Mouse (Mus musculus) hindbrain, embryonic 12.5 days (tissue): ENCODE results near the gene Gm7075. TPM values are rescaled to one million over a fixed set of nuclear protein-coding genes. Genes with fewer than 3 reads are reported as not detected.
"Not testable (repeated sequence)": the region's sequence is repeated elsewhere in the genome, so short reads cannot be mapped to it uniquely, and the experiment has no call there.

Source experiments
- ATAC-seq: fragments of 200-750 bp; cut with Nextera tagmentation; 2 replicates; pipeline ENCODE4 v1.8.0; 2017; ENCODE audit warnings: moderate TSS enrichment; ENCODE audit not compliant: low FRiP score
- H3K27ac ChIP-seq: fragments of 300-500 bp; sonication (generic); 2 replicates; pipeline ENCODE4 v1.5.1; 2016; ENCODE audit warnings: mild to moderate bottlenecking
- H3K27me3 ChIP-seq: fragments of 300-500 bp; sonication (generic); 2 replicates; pipeline ENCODE4 v1.6.1; 2016; ENCODE audit warnings: mild to moderate bottlenecking
- H3K36me3 ChIP-seq: fragments of 300-500 bp; sonication (generic); 2 replicates; pipeline ENCODE4 v1.6.1; 2016; ENCODE audit warnings: mild to moderate bottlenecking
- H3K4me1 ChIP-seq: fragments of 300-500 bp; sonication (generic); 2 replicates; pipeline ENCODE4 v1.6.1; 2016
- H3K4me2 ChIP-seq: fragments of 300-500 bp; sonication (generic); replicated peaks from 2 replicates; pipeline ENCODE4 v1.6.1; 2016; ENCODE audit warnings: mild to moderate bottlenecking
- H3K4me3 ChIP-seq: fragments of 300-500 bp; sonication (generic); 2 replicates; pipeline ENCODE4 v1.5.1; 2016; ENCODE audit warnings: mild to moderate bottlenecking
- H3K9ac ChIP-seq: fragments of 300-500 bp; sonication (generic); 2 replicates; pipeline ENCODE4 v1.6.1; 2016; ENCODE audit warnings: mild to moderate bottlenecking, moderate library complexity
- H3K9me3 ChIP-seq: fragments of 300-500 bp; sonication (generic); replicated peaks from 2 replicates; pipeline ENCODE4 v1.6.1; 2016; ENCODE audit warnings: mild to moderate bottlenecking
- WGBS: fragments of 180-500 bp; shearing (Covaris S2); methylation state at CpG from one replicate; pipeline ENCODE4 v1.1.7; 2016; 5-methylcytosine and 5-hydroxymethylcytosine counted together
- polyA plus RNA-seq: library from polyadenylated mRNA; unstranded; fragments of >200 nt; fragmentation: Nextera tagmentation; extraction: Ambion mirVana; gene quantifications from 2 replicates; pipeline ENCODE4 v1.2.1, GENCODE M21; 2016

Gene Gm7075
- polyA plus RNA-seq, 1 experiment from 2014 or later, result not detected

GRCm38 (mm10) chr10:63411674-63412073 is 9.9 kb downstream of the Gm7075 start:
- H3K36me3 ChIP-seq, H3K9ac ChIP-seq, H3K4me1 ChIP-seq, H3K27me3 ChIP-seq, H3K27ac ChIP-seq, H3K4me2 ChIP-seq, H3K9me3 ChIP-seq, H3K4me3 ChIP-seq, ATAC-seq: not testable (repeated sequence)
- WGBS, result 91% methylated on average over 6 of the region's 7 CpGs

GRCm38 (mm10) chr10:63410162-63410956 is 11.2 kb downstream of the Gm7075 start:
- H3K27me3 ChIP-seq, result no peaks in the 10 kb centered on the region
- no peaks in the 10 kb centered on the region for H3K36me3 ChIP-seq
- ATAC-seq, result peak; percentile 52
- whole genome bisulfite sequencing, result 54% methylated on average over 16 of the region's 16 CpGs
- no peak overlapping the region for H3K27ac ChIP-seq
- no peak overlapping the region for H3K9ac ChIP-seq
- no peak overlapping the region for H3K4me3 ChIP-seq
- H3K4me1 ChIP-seq, result 0 out of 2 replicates have a peak, but pooled peaks cover 4% of the 10 kb centered on the region
- no peaks in the 10 kb centered on the region for H3K9me3 ChIP-seq
- no peak overlapping the region for H3K4me2 ChIP-seq

GRCm38 (mm10) chr10:63403636-63404035 is 18.0 kb downstream of the Gm7075 start:
- Histone ChIP-seq H3K9ac (no peak overlapping the region), H3K4me3 (no peak overlapping the region), H3K4me1 (no peaks in the 10 kb centered on the region), H3K27me3 (no peaks in the 10 kb centered on the region), H3K9me3 (no peaks in the 10 kb centered on the region), H3K4me2 (no peak overlapping the region), H3K36me3 (no peaks in the 10 kb centered on the region), H3K27ac (no peak overlapping the region)
- no peak for ATAC-seq
- WGBS, result 74% methylated on average over 2 of the region's 2 CpGs

- Histone ChIP-seq H3K27me3 (no peaks in the 10 kb centered on the region), H3K9me3 (no peaks in the 10 kb centered on the region), H3K27ac (no peak overlapping the region), H3K4me3 (no peak overlapping the region), H3K4me2 (no peak overlapping the region), H3K9ac (no peak overlapping the region), H3K36me3 (no peaks in the 10 kb centered on the region), H3K4me1 (no peaks in the 10 kb centered on the region)
- no peak for ATAC-seq
- WGBS, result 86% methylated on average over 5 of the region's 5 CpGs
Observed at GRCm38 (mm10) chr10:63402731-63403504, 18.7 kb downstream of the Gm7075 start.

- Histone ChIP-seq H3K9ac (no peak overlapping the region), H3K4me3 (no peak overlapping the region), H3K4me2 (no peak overlapping the region), H3K27me3 (no peaks in the 10 kb centered on the region), H3K36me3 (no peaks in the 10 kb centered on the region), H3K27ac (no peak overlapping the region), H3K4me1 (no peaks in the 10 kb centered on the region), H3K9me3 (no peaks in the 10 kb centered on the region)
- no peak for ATAC-seq
- WGBS, result 92% methylated on average over 10 of the region's 10 CpGs
Observed at GRCm38 (mm10) chr10:63396963-63397362, 24.6 kb downstream of the Gm7075 start.

- H3K9ac ChIP-seq, result no peak overlapping the region
- H3K4me1 ChIP-seq, result no peaks in the 10 kb centered on the region
- H3K9me3 ChIP-seq, result no peaks in the 10 kb centered on the region
- WGBS, result 50% methylated on average over 4 of the region's 4 CpGs
- H3K27me3 ChIP-seq, result no peaks in the 10 kb centered on the region
- H3K4me3 ChIP-seq, result no peak overlapping the region
- no peak overlapping the region for H3K27ac ChIP-seq
- ATAC-seq, result no peak
- no peak overlapping the region for H3K4me2 ChIP-seq
- no peaks in the 10 kb centered on the region for H3K36me3 ChIP-seq
Observed at GRCm38 (mm10) chr10:63388948-63389347, 32.6 kb downstream of the Gm7075 start.

- H3K27me3 ChIP-seq, result no peaks in the 10 kb centered on the region
- H3K4me2 ChIP-seq, result peak overlapping the region; percentile 69
- ATAC-seq, result no peak
- no peaks in the 10 kb centered on the region for H3K9me3 ChIP-seq
- H3K9ac ChIP-seq, result peak overlapping the region; percentile 66
- H3K36me3 ChIP-seq, result no peaks in the 10 kb centered on the region
- H3K27ac ChIP-seq, result no peak overlapping the region
- H3K4me1 ChIP-seq, result no peaks in the 10 kb centered on the region
- 4% methylated on average over 10 of the region's 10 CpGs for WGBS
- H3K4me3 ChIP-seq, result peak overlapping the region; percentile 58
Observed at GRCm38 (mm10) chr10:63386991-63387390, 34.6 kb downstream of the Gm7075 start.

GRCm38 (mm10) chr10:63386444-63386843 is 35.1 kb downstream of the Gm7075 start:
- ATAC-seq, result peak; percentile 69
- under 1% methylated on average over 19 of the region's 19 CpGs for WGBS
- peak overlapping the region; percentile 61; the same call in 1 of the 2 replicates for H3K27ac ChIP-seq

GRCm38 (mm10) chr10:63385897-63386296 is 35.7 kb downstream of the Gm7075 start:
- H3K9ac ChIP-seq, H3K27ac ChIP-seq, H3K27me3 ChIP-seq, ATAC-seq, H3K9me3 ChIP-seq, H3K36me3 ChIP-seq, H3K4me1 ChIP-seq: not testable (repeated sequence)
- H3K4me3 ChIP-seq, result peak overlapping the region; percentile 58; the same call in 1 of the 2 replicates
- WGBS, result 28% methylated on average over 5 of the region's 5 CpGs
- peak overlapping the region; percentile 69 for H3K4me2 ChIP-seq

More at GRCm38 (mm10) chr10:63386444-63386843, 35.1 kb downstream of the Gm7075 start:
- H3K4me3 ChIP-seq, result peak overlapping the region; percentile 58
- H3K27me3 ChIP-seq, result peaks cover 5% of the 10 kb centered on the region; the same call in 1 of the 2 replicates
- peak overlapping the region; percentile 66 for H3K9ac ChIP-seq
- H3K9me3 ChIP-seq, result no peaks in the 10 kb centered on the region
- peak overlapping the region; percentile 69 for H3K4me2 ChIP-seq
- peaks cover 5% of the 10 kb centered on the region; the same call in 1 of the 2 replicates for H3K4me1 ChIP-seq
- no peaks in the 10 kb centered on the region for H3K36me3 ChIP-seq

GRCm38 (mm10) chr10:63382372-63383279 is 39.0 kb downstream of the Gm7075 start, which contains the start of gene Dnajc12:
Dnajc12 (plus strand) TSS chr10:63382443.
- no peak within 1 kb of the TSS; the same call in 1 of the 2 replicates for H3K27ac ChIP-seq

GRCm38 (mm10) chr10:63381498-63382280 is 39.9 kb downstream of the Gm7075 start, which contains the start of gene Sirt1:
Sirt1 (minus strand) TSS chr10:63381704.
- peak within 1 kb of the TSS; percentile 50 for H3K4me3 ChIP-seq
- peaks cover 7% of the 10 kb centered on the region; the same call in 1 of the 2 replicates for H3K4me1 ChIP-seq
- H3K9ac ChIP-seq, result peak within 1 kb of the TSS; percentile 61
- no peaks in the 10 kb centered on the region for H3K36me3 ChIP-seq
- H3K9me3 ChIP-seq, result no peaks in the 10 kb centered on the region
- 0 out of 2 replicates have a peak, but pooled peaks have one; percentile 6 for ATAC-seq
- WGBS, result 6% methylated on average over 24 of the region's 24 CpGs
- H3K4me2 ChIP-seq, result peak within 1 kb of the TSS; percentile 83
- H3K27me3 ChIP-seq, result peaks cover 8% of the 10 kb centered on the region; the same call in 1 of the 2 replicates
- H3K27ac ChIP-seq, result no peak within 1 kb of the TSS; the same call in 1 of the 2 replicates

More at GRCm38 (mm10) chr10:63382372-63383279, 39.0 kb downstream of the Gm7075 start, which contains the start of gene Dnajc12:
- Histone ChIP-seq H3K4me1 (peaks cover 7% of the 10 kb centered on the region; the same call in 1 of the 2 replicates), H3K9ac (peak within 1 kb of the TSS; percentile 61), H3K4me2 (peak within 1 kb of the TSS; percentile 83), H3K27me3 (peaks cover 8% of the 10 kb centered on the region; the same call in 1 of the 2 replicates), H3K9me3 (no peaks in the 10 kb centered on the region), H3K36me3 (no peaks in the 10 kb centered on the region), H3K4me3 (peak within 1 kb of the TSS; percentile 50)
- WGBS, result 1% methylated on average over 28 of the region's 28 CpGs
- ATAC-seq, result peak; percentile 94
